Comparison of ENCODE assay signal across 24 mouse cellular contexts in the genomic region with DNA sequence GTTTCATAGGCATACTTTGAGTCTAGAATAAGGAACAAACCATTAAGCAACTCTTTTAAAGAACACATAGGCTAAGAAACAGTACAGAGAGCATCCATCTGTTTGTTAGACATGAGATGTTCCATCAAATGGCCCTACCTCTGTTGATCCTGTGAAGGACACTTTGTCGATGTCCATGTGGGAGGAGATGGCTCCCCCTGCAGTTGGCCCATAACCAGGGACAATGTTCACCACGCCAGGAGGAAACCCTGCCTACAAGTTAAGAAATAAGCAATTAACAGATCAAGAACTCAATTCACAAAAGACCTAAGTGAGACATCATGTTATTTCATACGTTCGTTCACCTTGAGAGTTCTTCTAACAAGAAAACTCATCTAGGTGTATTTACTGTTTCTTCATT. TPM values are rescaled to one million over a fixed set of nuclear protein-coding genes. Genes with fewer than 3 reads are reported as not detected.
A peak's percentile ranks its signal among the peaks of the same experiment; 100 is the strongest.
DNase-seq lines count a peak whose midpoint lies in the region; ATAC-seq and TF ChIP-seq lines count a peak whose summit lies in the region.
"Had no signal": no experiment of that assay in that cellular context is flagged by ENCODE, and none has a peak within 500 bp of the region (broad histone marks: within the 10 kb centered on the region; RNA-seq: fewer than 3 reads in every experiment).

No protein-coding gene starts in this region.

- no peak for TF ChIP-seq POLR2A in kidney, adult 2 months (IDR thresholded peaks at IDR 0.05; ENCODE audit: low read depth, low read length)
- TF ChIP-seq POLR2A in ES-Bruce4 (IDR thresholded peaks at IDR 0.05; ENCODE audit: insufficient read depth, low read length) = no peak

- no peak overlapping the region for H3K27ac ChIP-seq in kidney, adult 2 months (ENCODE audit: insufficient read depth, low read depth, low read length)
- H3K27ac ChIP-seq in liver, embryonic 14.5 days = no peak overlapping the region
- H3K27ac ChIP-seq in liver, embryonic 11.5 days (ENCODE audit: low read depth, low read length) = no peak overlapping the region
- no peak overlapping the region for H3K27ac ChIP-seq in ES-Bruce4 (ENCODE audit: insufficient read depth, low read length)
- no peak overlapping the region for H3K27ac ChIP-seq in stomach, postnatal 0 days (replicated peaks)
- no peak overlapping the region for H3K27ac ChIP-seq in hindbrain, embryonic 12.5 days
- H3K27ac ChIP-seq: embryonic facial prominence, embryonic 10.5 days; embryonic facial prominence, embryonic 13.5 days; forebrain, embryonic 12.5 days; forebrain, embryonic 15.5 days; hindbrain, embryonic 13.5 days had no signal

- H3K4me3 ChIP-seq in kidney, adult 2 months (ENCODE audit: insufficient read depth, low read depth, low read length) = no peak overlapping the region
- H3K4me3 ChIP-seq in liver, embryonic 14.5 days (ENCODE audit: insufficient read depth in 1 of 2, low read depth in 2 of 2, low read length in 2 of 2) = no peak overlapping the region
- no peak overlapping the region for H3K4me3 ChIP-seq in liver, embryonic 11.5 days (ENCODE audit: low read depth, low read length)
- no peak overlapping the region for H3K4me3 ChIP-seq in ES-Bruce4 (ENCODE audit: low read depth, low read length)
- no peak overlapping the region for H3K4me3 ChIP-seq in stomach, postnatal 0 days (ENCODE audit: low read depth, low read length)
- H3K4me3 ChIP-seq in hindbrain, embryonic 12.5 days = no peak overlapping the region
- H3K4me3 ChIP-seq: embryonic facial prominence, embryonic 10.5 days; embryonic facial prominence, embryonic 13.5 days; erythroblast, embryonic 14.5 days; forebrain, embryonic 12.5 days; forebrain, embryonic 15.5 days; hindbrain, embryonic 13.5 days had no signal

- H3K9me3 ChIP-seq in liver, embryonic 14.5 days (ENCODE audit: control insufficient read depth, low read length) = no peaks in the 10 kb centered on the region
- H3K9me3 ChIP-seq in liver, embryonic 11.5 days (ENCODE audit: control insufficient read depth, low read length) = no peaks in the 10 kb centered on the region
- no peaks in the 10 kb centered on the region for H3K9me3 ChIP-seq in ES-Bruce4 (replicated peaks; ENCODE audit: control insufficient read depth, insufficient read depth, low read length, poor library complexity, severe bottlenecking)
- H3K9me3 ChIP-seq in stomach, postnatal 0 days (ENCODE audit: control insufficient read depth, low read length) = no peaks in the 10 kb centered on the region
- no peaks in the 10 kb centered on the region for H3K9me3 ChIP-seq in hindbrain, embryonic 12.5 days (replicated peaks)
- H3K9me3 ChIP-seq: embryonic facial prominence, embryonic 10.5 days; embryonic facial prominence, embryonic 13.5 days; forebrain, embryonic 12.5 days; forebrain, embryonic 15.5 days; hindbrain, embryonic 13.5 days had no signal

- H3K27me3 ChIP-seq in kidney, adult 2 months (replicated peaks; ENCODE audit: control insufficient read depth, insufficient read depth, low read length) = no peaks in the 10 kb centered on the region
- H3K27me3 ChIP-seq in liver, embryonic 14.5 days (ENCODE audit: control insufficient read depth, insufficient read depth, low read length) = no peaks in the 10 kb centered on the region
- no peaks in the 10 kb centered on the region for H3K27me3 ChIP-seq in liver, embryonic 11.5 days (replicated peaks; ENCODE audit: control insufficient read depth, insufficient read depth, low read length)
- H3K27me3 ChIP-seq in ES-Bruce4 (ENCODE audit: control insufficient read depth, insufficient read depth, low read length, poor library complexity, severe bottlenecking) = no peaks in the 10 kb centered on the region
- H3K27me3 ChIP-seq in stomach, postnatal 0 days (ENCODE audit: control insufficient read depth, insufficient read depth, low read length) = no peaks in the 10 kb centered on the region
- no peaks in the 10 kb centered on the region for H3K27me3 ChIP-seq in hindbrain, embryonic 12.5 days
- H3K27me3 ChIP-seq: embryonic facial prominence, embryonic 13.5 days; forebrain, embryonic 12.5 days; forebrain, embryonic 15.5 days; hindbrain, embryonic 13.5 days had no signal

- H3K4me1 ChIP-seq in kidney, adult 2 months (ENCODE audit: control insufficient read depth, insufficient read depth, low read length) = 0 out of 2 replicates have a peak, but pooled peaks cover 2% of the 10 kb centered on the region
- H3K4me1 ChIP-seq in liver, embryonic 14.5 days (replicated peaks; ENCODE audit: control insufficient read depth in 2 of 2, insufficient read depth in 2 of 2, low read length in 1 of 2) = no peaks in the 10 kb centered on the region
- no peaks in the 10 kb centered on the region for H3K4me1 ChIP-seq in liver, embryonic 11.5 days (replicated peaks; ENCODE audit: control insufficient read depth, insufficient read depth, low read length)
- H3K4me1 ChIP-seq in ES-Bruce4 (ENCODE audit: control insufficient read depth, insufficient read depth, low read length) = no peaks in the 10 kb centered on the region
- no peaks in the 10 kb centered on the region for H3K4me1 ChIP-seq in stomach, postnatal 0 days (replicated peaks; ENCODE audit: control insufficient read depth, insufficient read depth)
- H3K4me1 ChIP-seq in hindbrain, embryonic 12.5 days = no peaks in the 10 kb centered on the region
- H3K4me1 ChIP-seq: embryonic facial prominence, embryonic 10.5 days; embryonic facial prominence, embryonic 13.5 days; forebrain, embryonic 12.5 days; forebrain, embryonic 15.5 days; hindbrain, embryonic 13.5 days had no signal

- no peaks in the 10 kb centered on the region for H3K36me3 ChIP-seq in kidney, adult 2 months (ENCODE audit: control insufficient read depth, insufficient read depth, low read length)
- no peaks in the 10 kb centered on the region for H3K36me3 ChIP-seq in liver, embryonic 14.5 days (replicated peaks; ENCODE audit: control insufficient read depth, insufficient read depth, low read depth)
- no peaks in the 10 kb centered on the region for H3K36me3 ChIP-seq in liver, embryonic 11.5 days (ENCODE audit: control insufficient read depth, insufficient read depth, low read length)
- H3K36me3 ChIP-seq in ES-Bruce4 (ENCODE audit: control insufficient read depth, insufficient read depth, low read length, poor library complexity, severe bottlenecking) = no peaks in the 10 kb centered on the region
- no peaks in the 10 kb centered on the region for H3K36me3 ChIP-seq in stomach, postnatal 0 days (ENCODE audit: control insufficient read depth, insufficient read depth, low read length)
- H3K36me3 ChIP-seq in hindbrain, embryonic 12.5 days = no peaks in the 10 kb centered on the region
- H3K36me3 ChIP-seq: embryonic facial prominence, embryonic 10.5 days; embryonic facial prominence, embryonic 13.5 days; forebrain, embryonic 12.5 days; forebrain, embryonic 15.5 days; hindbrain, embryonic 13.5 days had no signal

- peak; percentile 27 for DNase-seq in kidney, adult 2 months
- no peak for DNase-seq in kidney, postnatal 25 days
- no peak for DNase-seq in liver, embryonic 14.5 days (ENCODE audit: low read depth in 3 of 3, low spot score in 3 of 3)
- no peak for DNase-seq in liver, embryonic 11.5 days (ENCODE audit: low spot score)
- no peak for DNase-seq in stomach, postnatal 0 days (ENCODE audit: low spot score)
- DNase-seq: adrenal gland, adult 8-10 months; adrenal gland, postnatal 25 days; B cell, adult 2 months; cerebellum, adult 11-12 months; cerebellum, adult 8-10 months; cerebellum, postnatal 10 days; cerebellum, postnatal 36 days; embryo, embryonic 11 days; heart, adult 11 months had no signal

- no peak overlapping the region for H3K4me2 ChIP-seq in liver, embryonic 14.5 days (ENCODE audit: low read depth)
- H3K4me2 ChIP-seq in liver, embryonic 11.5 days = no peak overlapping the region
- H3K4me2 ChIP-seq in stomach, postnatal 0 days (replicated peaks; ENCODE audit: low read depth) = no peak overlapping the region
- H3K4me2 ChIP-seq in hindbrain, embryonic 12.5 days (replicated peaks) = no peak overlapping the region
- H3K4me2 ChIP-seq: embryonic facial prominence, embryonic 13.5 days; forebrain, embryonic 12.5 days; forebrain, embryonic 15.5 days; heart, embryonic 11.5 days; hindbrain, embryonic 13.5 days had no signal

- no peak for ATAC-seq in liver, embryonic 14.5 days (ENCODE audit: insufficient read depth)
- ATAC-seq in liver, embryonic 11.5 days (replicated peaks; ENCODE audit: low FRiP score) = no peak
- ATAC-seq in stomach, postnatal 0 days (ENCODE audit: low FRiP score, low TSS enrichment) = no peak
- ATAC-seq in hindbrain, embryonic 12.5 days (ENCODE audit: low FRiP score) = no peak
- ATAC-seq: forebrain, embryonic 15.5 days; hindbrain, embryonic 16.5 days had no signal

- WGBS in kidney, adult 2 months = 74% methylated on average over 4 of the region's 4 CpGs
- 63% methylated on average over 4 of the region's 4 CpGs for WGBS in liver, embryonic 14.5 days (ENCODE audit: insufficient replicate concordance)
- 73% methylated on average over 4 of the region's 4 CpGs for WGBS in liver, embryonic 11.5 days
- WGBS in stomach, postnatal 0 days = 89% methylated on average over 4 of the region's 4 CpGs
- 90% methylated on average over 4 of the region's 4 CpGs for WGBS in hindbrain, embryonic 12.5 days

- H3K9ac ChIP-seq in liver, embryonic 14.5 days (replicated peaks) = no peak overlapping the region
- H3K9ac ChIP-seq in liver, embryonic 11.5 days (ENCODE audit: low read depth, low read length) = no peak overlapping the region
- no peak overlapping the region for H3K9ac ChIP-seq in ES-Bruce4 (ENCODE audit: low read depth, poor library complexity, severe bottlenecking)
- no peak overlapping the region for H3K9ac ChIP-seq in stomach, postnatal 0 days (ENCODE audit: low read length)
- no peak overlapping the region for H3K9ac ChIP-seq in hindbrain, embryonic 12.5 days
- H3K9ac ChIP-seq: embryonic facial prominence, embryonic 13.5 days; forebrain, embryonic 12.5 days; forebrain, embryonic 15.5 days; hindbrain, embryonic 13.5 days had no signal

- TF ChIP-seq EP300 in liver, embryonic 14.5 days (IDR thresholded peaks at IDR 0.05; ENCODE audit: low read depth) = no peak
- no peak for TF ChIP-seq EP300 in ES-Bruce4 (IDR thresholded peaks at IDR 0.05; ENCODE audit: insufficient read depth, low read depth, low read length)
- no peak for TF ChIP-seq EP300 in stomach, postnatal 0 days (optimal IDR thresholded peaks at IDR 0.05)

- TF ChIP-seq CTCF in kidney, adult 2 months (conservative IDR thresholded peaks at IDR 0.05; ENCODE audit: insufficient read depth, insufficient read length, low read depth, low read length) = 0 out of 2 replicates have a peak, but pooled peaks have one; percentile 24
- peak; percentile 26; the same call in 1 of the 2 replicates for TF ChIP-seq CTCF in liver, embryonic 14.5 days (IDR thresholded peaks at IDR 0.05; ENCODE audit: low read depth)
- TF ChIP-seq CTCF in ES-Bruce4 (IDR thresholded peaks at IDR 0.05; ENCODE audit: low read depth, low read length) = peak; percentile 1
- peak; percentile 43 for TF ChIP-seq CTCF in stomach, postnatal 0 days (IDR thresholded peaks at IDR 0.05; ENCODE audit: low read depth)

RNA-seq across cellular contexts. Expression of a gene that starts 12.8 kb away (rescaled TPM):
- polyA plus RNA-seq in kidney, adult 2 months (2012; rRNA removed) = 4.0 and 5.1 TPM in 2 replicates
- 0.71 and 1.1 TPM in 2 replicates for polyA plus RNA-seq in liver, embryonic 14.5 days (2012; rRNA removed)
- polyA plus RNA-seq in liver, embryonic 14.5 days (2014; fragmentation: Nextera tagmentation; extraction: Ambion mirVana) = 0.79 and 1.0 TPM in 2 replicates
- 0.96 and 1.0 TPM in 2 replicates for polyA plus RNA-seq in liver, embryonic 11.5 days (2014; fragmentation: Nextera tagmentation; extraction: Ambion mirVana)
- 0.38 TPM in 1 of 2 replicates, not detected in the other for polyA plus RNA-seq in ES-Bruce4 (2011; ENCODE audit: insufficient read depth, insufficient read length, low read depth, missing spikeins)
- polyA plus RNA-seq in stomach, postnatal 0 days (2015; fragmentation: Nextera tagmentation; extraction: Ambion mirVana) = 118 and 119 TPM in 2 replicates
- polyA plus RNA-seq in hindbrain, embryonic 12.5 days (2016; fragmentation: Nextera tagmentation; extraction: Ambion mirVana) = 1.3 and 1.4 TPM in 2 replicates
- polyA plus RNA-seq: erythroblast, embryonic 14.5 days had no signal

Comparison
In these comparisons a context has a peak if more than half of its experiments do, and no peak if none do; other contexts are left out.
1. RNA of a gene that starts 12.8 kb away (polyA plus RNA-seq): 118 to 119 TPM in stomach, postnatal 0 days; 4.0 to 5.1 TPM in kidney, adult 2 months, 1.3 to 1.4 TPM in hindbrain, embryonic 12.5 days, 0.71 to 1.1 TPM in liver, embryonic 14.5 days, 0.96 to 1.0 TPM in liver, embryonic 11.5 days and 0.38 TPM in ES-Bruce4; every median in the first group is over 10 times any median in the second.
2. Peak in every context shown above with its lines, with median percentiles within 50 percentile points of each other: CTCF ChIP-seq.